Mouse (Mus musculus) kidney, embryonic 15.5 days (tissue): ENCODE data around the gene Cntnap1. TPM values are rescaled to one million over a fixed set of nuclear protein-coding genes. Genes with fewer than 3 reads are reported as not detected.
"Not testable (repeated sequence)": the region's sequence is repeated elsewhere in the genome, so short reads cannot be mapped to it uniquely, and the experiment has no call there.

Experiments
- ATAC-seq: fragments of 200-750 bp; cut with Nextera tagmentation; replicated peaks from 2 replicates; pipeline ENCODE4 v1.8.0; 2017; ENCODE audit warnings: moderate TSS enrichment; ENCODE audit not compliant: low FRiP score
- H3K27ac ChIP-seq: fragments of 300-500 bp; sonication (generic); 2 replicates; pipeline ENCODE4 v1.5.1; 2015; ENCODE audit warnings: mild to moderate bottlenecking, inconsistent platforms
- H3K27me3 ChIP-seq: fragments of 300-500 bp; sonication (generic); 2 replicates; pipeline ENCODE4 v1.6.1; 2015; ENCODE audit warnings: inconsistent platforms
- H3K36me3 ChIP-seq: fragments of 300-500 bp; sonication (generic); 2 replicates; pipeline ENCODE4 v1.6.1; 2015; ENCODE audit warnings: inconsistent platforms
- H3K4me1 ChIP-seq: fragments of 300-500 bp; sonication (generic); 2 replicates; pipeline ENCODE4 v1.6.1; 2015; ENCODE audit warnings: inconsistent platforms
- H3K4me2 ChIP-seq: fragments of 300-500 bp; sonication (generic); 2 replicates; pipeline ENCODE4 v1.6.1; 2015; ENCODE audit warnings: moderate library complexity, mild to moderate bottlenecking, inconsistent platforms
- H3K4me3 ChIP-seq: fragments of 300-500 bp; sonication (generic); replicated peaks from 2 replicates; pipeline ENCODE4 v1.5.1; 2015; ENCODE audit warnings: mild to moderate bottlenecking, inconsistent platforms
- H3K9ac ChIP-seq: fragments of 300-500 bp; sonication (generic); 2 replicates; pipeline ENCODE4 v1.6.1; 2015; ENCODE audit warnings: mild to moderate bottlenecking, inconsistent platforms
- H3K9me3 ChIP-seq: fragments of 300-500 bp; sonication (generic); replicated peaks from 2 replicates; pipeline ENCODE4 v1.6.1; 2016; ENCODE audit warnings: inconsistent platforms
- WGBS: fragments of 180-500 bp; shearing (Covaris S2); methylation state at CpG from one replicate; pipeline ENCODE4 v1.1.7; 2015; ENCODE audit warnings: mixed read lengths; 5-methylcytosine and 5-hydroxymethylcytosine counted together
- polyA plus RNA-seq: library from polyadenylated mRNA; unstranded; fragments of >200 nt; fragmentation: Nextera tagmentation; extraction: Ambion mirVana; gene quantifications from 2 replicates; pipeline ENCODE4 v1.2.1, GENCODE M21; 2015

The Cntnap1 gene
- 1.9 and 2.0 TPM in 2 replicates for polyA plus RNA-seq

GRCm38 (mm10) chr11:101170354-101170810 lies at the start of gene Cntnap1:
Gene Cntnap1 (plus strand): TSS chr11:101170523.
- H3K4me2 ChIP-seq, result peak within 1 kb of the TSS; percentile 94
- no peak for ATAC-seq
- H3K27ac ChIP-seq, result peak within 1 kb of the TSS; percentile 93
- peaks cover 23% of the 10 kb centered on the region for H3K36me3 ChIP-seq
- peaks cover 44% of the 10 kb centered on the region for H3K27me3 ChIP-seq
- H3K9me3 ChIP-seq, result no peaks in the 10 kb centered on the region
- peaks cover 83% of the 10 kb centered on the region for H3K4me1 ChIP-seq
- peak within 1 kb of the TSS; percentile 75 for H3K4me3 ChIP-seq
- H3K9ac ChIP-seq, result peak within 1 kb of the TSS; percentile 75
- WGBS, result under 1% methylated on average over 35 of the region's 35 CpGs

- Histone ChIP-seq H3K27ac (peak overlapping the region; percentile 95), H3K9ac (peak overlapping the region; percentile 79), H3K9me3 (no peaks in the 10 kb centered on the region), H3K4me3 (peak overlapping the region; percentile 86), H3K27me3 (no peaks in the 10 kb centered on the region), H3K4me1 (peaks cover 38% of the 10 kb centered on the region), H3K4me2 (peak overlapping the region; percentile 94), H3K36me3 (peaks cover 35% of the 10 kb centered on the region)
- WGBS, result 17% methylated on average over 19 of the region's 19 CpGs
- ATAC-seq, result no peak
Measured at GRCm38 (mm10) chr11:101120545-101121188, 49.7 kb upstream of the Cntnap1 start.

- WGBS, result 91% methylated on average over 8 of the region's 8 CpGs
- ATAC-seq, H3K4me2 ChIP-seq, H3K9ac ChIP-seq, H3K27ac ChIP-seq, H3K9me3 ChIP-seq, H3K27me3 ChIP-seq, H3K4me3 ChIP-seq: not testable (repeated sequence)
- peaks cover 12% of the 10 kb centered on the region for H3K4me1 ChIP-seq
- peaks cover 48% of the 10 kb centered on the region for H3K36me3 ChIP-seq
Measured at GRCm38 (mm10) chr11:101124494-101124893, 45.8 kb upstream of the Cntnap1 start.

- 98% methylated on average over 9 of the region's 9 CpGs for WGBS
Measured at GRCm38 (mm10) chr11:101125008-101125407, 45.3 kb upstream of the Cntnap1 start.

GRCm38 (mm10) chr11:101127075-101127474 lies 43.2 kb upstream of the Cntnap1 start:
- Histone ChIP-seq H3K4me3 (no peak overlapping the region), H3K27ac (no peak overlapping the region), H3K9me3 (no peaks in the 10 kb centered on the region; the same call in 1 of the 2 replicates), H3K36me3 (peaks cover 45% of the 10 kb centered on the region), H3K9ac (no peak overlapping the region), H3K27me3 (no peaks in the 10 kb centered on the region), H3K4me1 (peaks cover 6% of the 10 kb centered on the region), H3K4me2 (no peak overlapping the region)
- 100% methylated on average over 1 of the region's 1 CpGs for WGBS
- no peak for ATAC-seq

More at GRCm38 (mm10) chr11:101125008-101125407, 45.3 kb upstream of the Cntnap1 start:
- not testable (repeated sequence) for H3K4me2 ChIP-seq, H3K27me3 ChIP-seq, ATAC-seq, H3K4me3 ChIP-seq, H3K9ac ChIP-seq, H3K27ac ChIP-seq, H3K9me3 ChIP-seq
- Histone ChIP-seq H3K36me3 (peaks cover 48% of the 10 kb centered on the region), H3K4me1 (peaks cover 13% of the 10 kb centered on the region)

GRCm38 (mm10) chr11:101128996-101129577 lies 41.2 kb upstream of the Cntnap1 start:
- no peaks in the 10 kb centered on the region; the same call in 1 of the 2 replicates for H3K9me3 ChIP-seq
- no peaks in the 10 kb centered on the region for H3K27me3 ChIP-seq
- no peak for ATAC-seq
- H3K27ac ChIP-seq, result no peak overlapping the region
- H3K36me3 ChIP-seq, result peaks cover 25% of the 10 kb centered on the region
- H3K4me3 ChIP-seq, result no peak overlapping the region
- H3K4me2 ChIP-seq, result no peak overlapping the region
- peaks cover 6% of the 10 kb centered on the region for H3K4me1 ChIP-seq
- WGBS, result 84% methylated on average over 11 of the region's 11 CpGs
- no peak overlapping the region for H3K9ac ChIP-seq

GRCm38 (mm10) chr11:101130056-101130756 lies 40.1 kb upstream of the Cntnap1 start:
- H3K4me1 ChIP-seq, result peaks cover 9% of the 10 kb centered on the region
- WGBS, result 38% methylated on average over 18 of the region's 18 CpGs
- peaks cover 18% of the 10 kb centered on the region for H3K36me3 ChIP-seq
- no peaks in the 10 kb centered on the region for H3K27me3 ChIP-seq
- no peaks in the 10 kb centered on the region; the same call in 1 of the 2 replicates for H3K9me3 ChIP-seq
- H3K27ac ChIP-seq, result no peak overlapping the region
- H3K9ac ChIP-seq, result no peak overlapping the region
- H3K4me2 ChIP-seq, result no peak overlapping the region
- no peak overlapping the region for H3K4me3 ChIP-seq
- ATAC-seq, result no peak

- Histone ChIP-seq H3K4me3 (no peak overlapping the region), H3K36me3 (peaks cover 8% of the 10 kb centered on the region), H3K9me3 (no peaks in the 10 kb centered on the region; the same call in 1 of the 2 replicates), H3K27ac (no peak overlapping the region), H3K4me2 (no peak overlapping the region), H3K4me1 (peaks cover 9% of the 10 kb centered on the region), H3K9ac (no peak overlapping the region), H3K27me3 (no peaks in the 10 kb centered on the region)
- ATAC-seq, result no peak
- WGBS, result 83% methylated on average over 2 of the region's 2 CpGs
Measured at GRCm38 (mm10) chr11:101131187-101131586, 39.1 kb upstream of the Cntnap1 start.

- Histone ChIP-seq H3K27me3 (no peaks in the 10 kb centered on the region), H3K4me3 (no peak overlapping the region), H3K36me3 (peaks cover 3% of the 10 kb centered on the region), H3K4me1 (peaks cover 9% of the 10 kb centered on the region), H3K9me3 (no peaks in the 10 kb centered on the region; the same call in 1 of the 2 replicates), H3K4me2 (no peak overlapping the region), H3K27ac (no peak overlapping the region), H3K9ac (no peak overlapping the region)
- ATAC-seq, result no peak
- 89% methylated on average over 6 of the region's 6 CpGs for WGBS
Measured at GRCm38 (mm10) chr11:101131701-101132100, 38.6 kb upstream of the Cntnap1 start.

GRCm38 (mm10) chr11:101133037-101133436 lies 37.3 kb upstream of the Cntnap1 start:
- Histone ChIP-seq H3K27ac (0 out of 2 replicates have a peak overlapping the region, but pooled peaks have one; percentile 5), H3K9ac (no peak overlapping the region), H3K9me3 (no peaks in the 10 kb centered on the region; the same call in 1 of the 2 replicates), H3K4me1 (peaks cover 9% of the 10 kb centered on the region), H3K36me3 (no peaks in the 10 kb centered on the region), H3K4me2 (no peak overlapping the region), H3K4me3 (no peak overlapping the region), H3K27me3 (no peaks in the 10 kb centered on the region)
- WGBS, result 52% methylated on average over 12 of the region's 12 CpGs
- no peak for ATAC-seq

GRCm38 (mm10) chr11:101134217-101134865 lies 36.0 kb upstream of the Cntnap1 start:
- 57% methylated on average over 13 of the region's 13 CpGs for WGBS
- Histone ChIP-seq H3K9me3 (no peaks in the 10 kb centered on the region; the same call in 1 of the 2 replicates), H3K27me3 (no peaks in the 10 kb centered on the region), H3K4me2 (no peak overlapping the region), H3K36me3 (no peaks in the 10 kb centered on the region), H3K4me1 (peaks cover 20% of the 10 kb centered on the region), H3K9ac (no peak overlapping the region), H3K4me3 (no peak overlapping the region), H3K27ac (no peak overlapping the region)
- ATAC-seq, result no peak
